In the genomic region with DNA sequence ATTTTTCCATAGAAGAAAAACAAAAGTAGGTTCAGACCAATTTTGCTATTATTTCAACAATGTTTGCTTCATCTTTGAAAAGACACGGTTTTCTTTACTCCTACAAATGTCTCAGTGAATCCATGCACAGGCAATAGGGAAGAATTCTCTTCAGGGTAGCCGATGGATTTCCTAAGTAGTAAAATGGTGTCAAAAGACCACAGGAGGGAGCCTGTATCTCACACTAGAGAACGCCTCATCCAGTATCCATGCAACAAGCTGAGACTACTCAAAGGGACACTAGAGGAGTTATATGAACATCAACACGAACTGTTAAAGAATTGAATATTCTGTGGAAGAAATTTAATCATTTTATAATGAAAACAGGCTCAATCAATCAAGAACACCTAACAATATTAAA, we compare ENCODE assay signal across 7 mouse cellular contexts.
A peak's percentile ranks its signal among the peaks of the same experiment; 100 is the strongest.
DNase-seq lines count a peak whose midpoint lies in the region; ATAC-seq and TF ChIP-seq lines count a peak whose summit lies in the region.

No protein-coding gene starts in this region.

- no peaks in the 10 kb centered on the region for H3K36me3 ChIP-seq in hindbrain, embryonic 15.5 days
- no peaks in the 10 kb centered on the region for H3K36me3 ChIP-seq in neural tube, embryonic 13.5 days

- H3K4me2 ChIP-seq in hindbrain, embryonic 15.5 days = no peak overlapping the region
- H3K4me2 ChIP-seq in neural tube, embryonic 13.5 days = no peak overlapping the region

- H3K9me3 ChIP-seq in hindbrain, embryonic 15.5 days = no peaks in the 10 kb centered on the region
- H3K9me3 ChIP-seq in neural tube, embryonic 13.5 days = no peaks in the 10 kb centered on the region

- 31% methylated on average over 4 of the region's 4 CpGs for WGBS in hindbrain, embryonic 15.5 days
- 36% methylated on average over 4 of the region's 4 CpGs for WGBS in neural tube, embryonic 13.5 days

- no peak overlapping the region for H3K4me3 ChIP-seq in hindbrain, embryonic 15.5 days
- H3K4me3 ChIP-seq in neural tube, embryonic 13.5 days = no peak overlapping the region

- TF ChIP-seq POLR2A in brain, embryonic 14.5 days (IDR thresholded peaks at IDR 0.05; ENCODE audit: borderline replicate concordance, extremely low read depth, insufficient read depth, insufficient read length, poor library complexity, severe bottlenecking) = no peak

- H3K27ac ChIP-seq in hindbrain, embryonic 15.5 days (replicated peaks) = no peak overlapping the region
- no peak overlapping the region for H3K27ac ChIP-seq in neural tube, embryonic 13.5 days (replicated peaks)

- H3K27me3 ChIP-seq in hindbrain, embryonic 15.5 days = no peaks in the 10 kb centered on the region
- H3K27me3 ChIP-seq in neural tube, embryonic 13.5 days = no peaks in the 10 kb centered on the region

- peak; percentile 31 for DNase-seq in layer of hippocampus, adult 11-12 months (ENCODE audit: low spot score)
- no peak for DNase-seq in layer of hippocampus, postnatal 36 days
- peak; percentile 84 for DNase-seq in brain, embryonic 14.5 days (ENCODE audit: low read depth)
- DNase-seq in adrenal gland, adult (ENCODE audit: inconsistent age in 2 of 2, low spot score in 1 of 2) = no peak

- peak; percentile 80 for ATAC-seq in hindbrain, embryonic 15.5 days (ENCODE audit: low FRiP score, low read depth)
- ATAC-seq in neural tube, embryonic 13.5 days (ENCODE audit: low read depth) = peak; percentile 76; the same call in 1 of the 2 replicates
- ATAC-seq in activated CD4-positive, CD25-positive, alpha-beta regulatory T cell, adult 4 months = no peak

- H3K4me1 ChIP-seq in hindbrain, embryonic 15.5 days (replicated peaks) = no peaks in the 10 kb centered on the region
- no peaks in the 10 kb centered on the region for H3K4me1 ChIP-seq in neural tube, embryonic 13.5 days (replicated peaks)

- no peak overlapping the region for H3K9ac ChIP-seq in hindbrain, embryonic 15.5 days
- no peak overlapping the region for H3K9ac ChIP-seq in neural tube, embryonic 13.5 days

- peak; percentile 53; the same call in 1 of the 2 replicates for TF ChIP-seq CTCF in brain, embryonic 14.5 days (IDR thresholded peaks at IDR 0.05; ENCODE audit: borderline replicate concordance, extremely low read depth, insufficient read depth, insufficient read length)

Comparison
In these comparisons a context has a peak if more than half of its experiments do, and no peak if none do; other contexts are left out.
1. DNase-seq: peak in layer of hippocampus, adult 11-12 months (single experiment) and brain, embryonic 14.5 days (single experiment); none in layer of hippocampus, postnatal 36 days (0 of 2) and adrenal gland, adult (0 of 2).